Mouse (Mus musculus) sigmoid colon, adult 10 weeks (tissue): ENCODE measurements around the gene Tmem205. TPM values are rescaled to one million over a fixed set of nuclear protein-coding genes. Genes with fewer than 3 reads are reported as not detected.

Source experiments
- polyA plus RNA-seq: library from polyadenylated mRNA; stranded (reverse); fragments of 350-450 nt; fragmentation: Illumina TruSeq; extraction: RNeasy Lipid Tissue Mini Kit (QIAGEN cat#74804); gene quantifications from one replicate; pipeline ENCODE4 v1.2.3, GENCODE M21; 2014; ENCODE audit warnings: low read depth, low replicate concordance

Gene Tmem205
- polyA plus RNA-seq, result 1.8 TPM

GRCm38 (mm10) chr9:21927208-21927753, at the start of gene Tmem205, which contains the start of gene Ccdc159:
Tmem205 (minus strand) TSS chr9:21927556.
Ccdc159 (plus strand) TSS chr9:21927471.

GRCm38 (mm10) chr9:21963417-21963816, 36.1 kb upstream of the Tmem205 start, which contains the start of gene Epor:
Epor (minus strand) TSS chr9:21963506.

GRCm38 (mm10) chr9:21955570-21956281, 28.4 kb upstream of the Tmem205 start, which contains the start of gene Swsap1:
Swsap1 (plus strand) TSS chr9:21955755.

GRCm38 (mm10) chr9:21936692-21937570, 9.6 kb upstream of the Tmem205 start, which contains the start of gene Plppr2:
Plppr2 (plus strand) TSS chr9:21937033.

GRCm38 (mm10) chr9:21918035-21918592, 9.2 kb downstream of the Tmem205 start, which contains the start of gene Rab3d:
Rab3d (minus strand) TSS chr9:21918192.

Other genes with a start within 250 kb of the Tmem205 start
- 38.0 TPM for gene Ldlr, start 204.1 kb downstream of the Tmem205 start, polyA plus RNA-seq
- 4.2 TPM for gene Spc24, start 167.3 kb downstream of the Tmem205 start, polyA plus RNA-seq
- gene Kank2, start 128.8 kb downstream of the Tmem205 start, polyA plus RNA-seq, result 10.4 TPM
- not detected for gene Angptl8, start 92.0 kb downstream of the Tmem205 start, polyA plus RNA-seq
- 5.7 TPM for gene Dock6, start 74.9 kb downstream of the Tmem205 start, polyA plus RNA-seq
- 24.2 TPM for gene Rab3d, start 9.4 kb downstream of the Tmem205 start, polyA plus RNA-seq
- gene Ccdc159, start 85 bp downstream of the Tmem205 start, polyA plus RNA-seq, result 0.91 TPM
- 0.32 TPM for gene Plppr2, start 9.5 kb upstream of the Tmem205 start, polyA plus RNA-seq
- 4.6 TPM for gene Swsap1, start 28.2 kb upstream of the Tmem205 start, polyA plus RNA-seq
- gene Epor, start 36.0 kb upstream of the Tmem205 start, polyA plus RNA-seq, result not detected
- gene Rgl3, start 61.9 kb upstream of the Tmem205 start, polyA plus RNA-seq, result 0.63 TPM
- gene Ccdc151, start 75.1 kb upstream of the Tmem205 start, polyA plus RNA-seq, result not detected
- 7.0 TPM for gene Prkcsh, start 75.2 kb upstream of the Tmem205 start, polyA plus RNA-seq
- gene Elavl3, start 124.5 kb upstream of the Tmem205 start, polyA plus RNA-seq, result 0.85 TPM
- gene Gm49318, start 143.7 kb upstream of the Tmem205 start, polyA plus RNA-seq, result not detected
- 0.19 TPM for gene Zfp653, start 143.8 kb upstream of the Tmem205 start, polyA plus RNA-seq
- 2.6 TPM for gene Ecsit, start 157.9 kb upstream of the Tmem205 start, polyA plus RNA-seq
- 819 TPM for gene Cnn1, start 171.7 kb upstream of the Tmem205 start, polyA plus RNA-seq
- gene Elof1, start 189.6 kb upstream of the Tmem205 start, polyA plus RNA-seq, result 5.2 TPM
- gene Acp5, start 208.2 kb upstream of the Tmem205 start, polyA plus RNA-seq, result 16.7 TPM
- 3.3 TPM for gene Pigyl, start 229.3 kb upstream of the Tmem205 start, polyA plus RNA-seq